Mouse (Mus musculus): ENCODE results near the gene Cdk5r1. TPM values are rescaled to one million over a fixed set of nuclear protein-coding genes. Genes with fewer than 3 reads are reported as not detected.

Gene Cdk5r1
- total and polyA plus RNA-seq, 3 experiments: 2.8 to 23.3 (median 3.5) TPM

DNA sequence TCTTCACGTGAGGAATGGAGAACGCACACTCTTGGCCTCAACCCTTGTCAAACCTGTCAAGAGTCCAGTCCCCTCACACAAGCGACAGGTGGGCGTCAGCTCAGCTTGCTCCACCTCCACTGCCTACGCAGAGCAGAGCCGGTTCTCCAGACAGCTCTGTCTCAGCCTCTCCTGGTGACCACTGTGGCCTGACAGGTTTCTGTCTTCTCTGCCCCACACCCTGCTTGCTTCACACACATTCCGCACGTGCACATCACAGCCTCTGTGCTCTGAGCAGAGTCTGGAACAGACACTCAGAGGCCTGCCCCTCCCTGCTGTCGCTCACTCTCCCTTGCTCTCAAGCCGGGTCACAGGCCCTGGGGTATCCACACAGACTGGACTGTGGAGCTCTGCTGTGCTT, 14.0 kb downstream of the Cdk5r1 start:
- Histone ChIP-seq H3K27ac (ENCODE audit: insufficient read depth, low read depth) (no peak overlapping the region), H3K36me3 (replicated peaks in 1 of 2; ENCODE audit: control insufficient read depth in 1 of 2, insufficient read depth in 1 of 2, low read length in 1 of 2) (no peaks in the 10 kb centered on the region), H3K9me3 (replicated peaks; ENCODE audit: low read length) (peaks cover 2% of the 10 kb centered on the region), H3K4me2 (ENCODE audit: insufficient read depth, low read depth, poor library complexity, severe bottlenecking) (no peak overlapping the region), H3K4me1 (ENCODE audit: control insufficient read depth in 1 of 2, insufficient read depth in 2 of 2) (peaks cover 18 to 65% of the 10 kb centered on the region in 2 experiments), H3K9ac (ENCODE audit: insufficient read depth, low read depth) (no peak overlapping the region), H3K4me3 (replicated peaks in 1 of 3; ENCODE audit: low read depth in 2 of 3, low read length in 2 of 3, poor library complexity in 1 of 3) (no peak overlapping the region), H3K27me3 (replicated peaks) (no peaks in the 10 kb centered on the region), H3K79me2 (replicated peaks; ENCODE audit: control insufficient read depth, extremely low read depth, insufficient read depth, poor library complexity, severe bottlenecking) (no peaks in the 10 kb centered on the region)
- dilution Hi-C loops (cut with MboI; ENCODE audit: extremely low pct_ligation_motif_present, extremely low pct_unique_long_range_greater_than_20kb, low sequenced_read_pairs): no loop called here
- DNase-seq (ENCODE audit: extremely low read depth): no peak
- in situ Hi-C loops (cut with MboI; ENCODE audit: low pct_ligation_motif_present, low pct_unique_long_range_greater_than_20kb, low sequenced_read_pairs): no loop called here
- TF ChIP-seq ETS1 (conservative IDR thresholded peaks at IDR 0.05; ENCODE audit: low read depth, low read length): no peak
- TF ChIP-seq MAFK (IDR thresholded peaks at IDR 0.05; ENCODE audit: insufficient replicate concordance, low read length): no peak
- no peak for TF ChIP-seq USF2 (conservative IDR thresholded peaks at IDR 0.05; ENCODE audit: low read depth, low read length)
- TF ChIP-seq USF1 (IDR thresholded peaks at IDR 0.05; ENCODE audit: low read depth, low read length): no peak

DNA sequence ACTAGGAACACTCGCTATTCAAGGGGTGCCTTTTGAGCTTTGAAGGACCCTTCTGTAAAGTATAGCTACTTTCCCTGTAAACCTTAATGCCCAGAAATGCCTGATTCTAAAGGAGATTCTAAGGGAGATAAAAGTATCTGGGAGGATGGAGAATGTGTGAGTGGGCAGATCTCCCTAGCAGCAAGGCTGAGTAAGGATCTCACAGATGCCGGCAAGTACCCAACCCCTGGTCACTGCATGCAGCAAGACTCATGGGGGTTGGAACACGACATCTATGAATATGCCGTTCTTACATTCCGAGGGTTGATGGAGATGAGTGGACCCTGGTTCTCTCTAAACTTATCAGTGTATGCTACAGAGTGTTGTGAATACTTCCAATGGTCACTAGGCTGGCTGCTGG, 16.4 kb downstream of the Cdk5r1 start:
- no peaks in the 10 kb centered on the region for H3K79me2 ChIP-seq (replicated peaks; ENCODE audit: control insufficient read depth, extremely low read depth, insufficient read depth, poor library complexity, severe bottlenecking)
- in situ Hi-C loops (cut with MboI; ENCODE audit: low pct_ligation_motif_present, low pct_unique_long_range_greater_than_20kb, low sequenced_read_pairs): no loop called here
- no peak overlapping the region for H3K9ac ChIP-seq (ENCODE audit: insufficient read depth, low read depth)
- H3K27me3 ChIP-seq (replicated peaks): no peaks in the 10 kb centered on the region
- no peak overlapping the region for H3K27ac ChIP-seq (ENCODE audit: insufficient read depth, low read depth)
- H3K4me2 ChIP-seq (ENCODE audit: insufficient read depth, low read depth, poor library complexity, severe bottlenecking): no peak overlapping the region
- H3K4me3 ChIP-seq (replicated peaks in 1 of 3; ENCODE audit: low read depth in 2 of 3, low read length in 2 of 3, poor library complexity in 1 of 3): no peak overlapping the region
- peaks cover 36 to 68% of the 10 kb centered on the region in 2 experiments for H3K4me1 ChIP-seq (ENCODE audit: control insufficient read depth in 1 of 2, insufficient read depth in 2 of 2)
- DNase-seq (ENCODE audit: extremely low read depth): no peak
- peaks cover 2% of the 10 kb centered on the region for H3K9me3 ChIP-seq (replicated peaks; ENCODE audit: low read length)
- dilution Hi-C loops (cut with MboI; ENCODE audit: extremely low pct_ligation_motif_present, extremely low pct_unique_long_range_greater_than_20kb, low sequenced_read_pairs): no loop called here
- no peaks in the 10 kb centered on the region for H3K36me3 ChIP-seq (replicated peaks in 1 of 2; ENCODE audit: control insufficient read depth in 1 of 2, insufficient read depth in 1 of 2, low read length in 1 of 2)
- TF ChIP-seq JUN (IDR thresholded peaks at IDR 0.05; ENCODE audit: insufficient read depth, low read depth, low read length): no peak
- no peak for TF ChIP-seq MEF2A (IDR thresholded peaks at IDR 0.05; ENCODE audit: borderline replicate concordance, low read depth, low read length)
- no peak for TF ChIP-seq MAFK (IDR thresholded peaks at IDR 0.05; ENCODE audit: insufficient replicate concordance, low read length)
- TF ChIP-seq HCFC1 (IDR thresholded peaks at IDR 0.05; ENCODE audit: low read depth, low read length): no peak
- no peak for TF ChIP-seq ZNF384 (IDR thresholded peaks at IDR 0.05; ENCODE audit: low read depth, low read length)
- TF ChIP-seq CTCF (conservative IDR thresholded peaks at IDR 0.05 in 1 of 2, IDR thresholded peaks at IDR 0.05 in 1 of 2; ENCODE audit: low read depth in 2 of 2, low read length in 2 of 2): no peak
- no peak for TF ChIP-seq MAX (IDR thresholded peaks at IDR 0.05; ENCODE audit: low read length)
- no peak for TF ChIP-seq CHD1 (IDR thresholded peaks at IDR 0.05; ENCODE audit: low read depth, low read length)
- TF ChIP-seq MYC (IDR thresholded peaks at IDR 0.05; ENCODE audit: low read depth, low read length): no peak
- no peak for TF ChIP-seq POLR2AphosphoS2 (IDR thresholded peaks at IDR 0.05; ENCODE audit: low read depth, low read length)
- TF ChIP-seq USF2 (conservative IDR thresholded peaks at IDR 0.05; ENCODE audit: low read depth, low read length): no peak

DNA sequence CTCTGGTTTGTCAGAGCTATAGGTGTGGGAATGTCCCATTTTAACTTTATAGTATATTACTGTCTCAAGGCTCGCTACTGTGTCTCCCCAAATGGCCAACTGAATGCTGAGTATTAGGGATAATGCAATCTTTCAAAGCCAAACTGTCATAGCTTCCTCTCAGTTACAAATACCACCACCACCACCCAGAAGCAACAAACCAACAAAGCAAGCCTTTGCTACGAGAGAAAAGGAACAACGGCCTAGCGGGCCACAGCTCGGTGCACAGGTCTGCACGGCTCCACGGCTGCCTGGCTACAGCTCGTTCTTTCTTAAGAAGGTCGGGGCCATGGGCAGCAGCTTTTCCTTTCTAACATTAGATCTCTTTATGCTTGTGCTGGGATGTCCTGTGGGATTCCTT, 18.0 kb downstream of the Cdk5r1 start:
- H3K9me3 ChIP-seq (replicated peaks; ENCODE audit: low read length): peaks cover 2% of the 10 kb centered on the region
- H3K9ac ChIP-seq (ENCODE audit: insufficient read depth, low read depth): no peak overlapping the region
- no peak overlapping the region for H3K4me2 ChIP-seq (ENCODE audit: insufficient read depth, low read depth, poor library complexity, severe bottlenecking)
- dilution Hi-C loops (cut with MboI; ENCODE audit: extremely low pct_ligation_motif_present, extremely low pct_unique_long_range_greater_than_20kb, low sequenced_read_pairs): no loop called here
- H3K27ac ChIP-seq (ENCODE audit: insufficient read depth, low read depth): no peak overlapping the region
- peaks cover 41 to 68% of the 10 kb centered on the region in 2 experiments for H3K4me1 ChIP-seq (ENCODE audit: control insufficient read depth in 1 of 2, insufficient read depth in 2 of 2)
- no peaks in the 10 kb centered on the region for H3K27me3 ChIP-seq (replicated peaks)
- H3K4me3 ChIP-seq (replicated peaks in 1 of 3; ENCODE audit: low read depth in 2 of 3, low read length in 2 of 3, poor library complexity in 1 of 3): no peak overlapping the region
- TF ChIP-seq CHD1 (IDR thresholded peaks at IDR 0.05; ENCODE audit: low read depth, low read length): no peak
- no peak for TF ChIP-seq MYC (IDR thresholded peaks at IDR 0.05; ENCODE audit: low read depth, low read length)
- no peak for TF ChIP-seq ZC3H11A (IDR thresholded peaks at IDR 0.05; ENCODE audit: low read depth, low read length)
- TF ChIP-seq NELFE (IDR thresholded peaks at IDR 0.05; ENCODE audit: low read depth, low read length): no peak
- no peak for TF ChIP-seq JUN (IDR thresholded peaks at IDR 0.05; ENCODE audit: insufficient read depth, low read depth, low read length)
- no peaks in the 10 kb centered on the region for H3K79me2 ChIP-seq (replicated peaks; ENCODE audit: control insufficient read depth, extremely low read depth, insufficient read depth, poor library complexity, severe bottlenecking)
- H3K36me3 ChIP-seq (replicated peaks in 1 of 2; ENCODE audit: control insufficient read depth in 1 of 2, insufficient read depth in 1 of 2, low read length in 1 of 2): no peaks in the 10 kb centered on the region
- in situ Hi-C loops (cut with MboI; ENCODE audit: low pct_ligation_motif_present, low pct_unique_long_range_greater_than_20kb, low sequenced_read_pairs): no loop called here
- DNase-seq (ENCODE audit: extremely low read depth): no peak
